Mouse (Mus musculus) embryonic facial prominence, embryonic 14.5 days (tissue): ENCODE results near the gene Clasrp. TPM values are rescaled to one million over a fixed set of nuclear protein-coding genes. Genes with fewer than 3 reads are reported as not detected.

Source experiments
- ATAC-seq: fragments of 200-750 bp; cut with Nextera tagmentation; 2 replicates; pipeline ENCODE4 v1.8.0; 2017; ENCODE audit warnings: low read depth, moderate number of reproducible peaks, moderate TSS enrichment
- DNase-seq: peaks from one replicate; pipeline ENCODE4 v3.0.0-alpha.2; 2015; ENCODE audit warnings: low spot score
- H3K27ac ChIP-seq: fragments of 300-500 bp; sonication (generic); replicated peaks from 2 replicates; pipeline ENCODE4 v1.5.1; 2014; ENCODE audit warnings: low read depth, mild to moderate bottlenecking, low read length, moderate library complexity
- H3K27me3 ChIP-seq: fragments of 300-500 bp; sonication (generic); replicated peaks from 2 replicates; pipeline ENCODE4 v1.6.1; 2014; ENCODE audit warnings: low read length; ENCODE audit not compliant: control insufficient read depth, insufficient read depth
- H3K36me3 ChIP-seq: fragments of 300-500 bp; sonication (generic); 2 replicates; pipeline ENCODE4 v1.6.1; 2014; ENCODE audit warnings: low read length, mixed read lengths; ENCODE audit not compliant: control insufficient read depth, insufficient read depth
- H3K4me1 ChIP-seq: fragments of 300-500 bp; sonication (generic); 2 replicates; pipeline ENCODE4 v1.6.1; 2014; ENCODE audit warnings: antibody characterized with exemption, low read length; ENCODE audit not compliant: control insufficient read depth, insufficient read depth
- H3K4me2 ChIP-seq: fragments of 300-500 bp; sonication (generic); 2 replicates; pipeline ENCODE4 v1.6.1; 2014; ENCODE audit warnings: low read depth, mild to moderate bottlenecking, low read length, moderate library complexity, mixed read lengths
- H3K4me3 ChIP-seq: fragments of 300-500 bp; sonication (generic); 2 replicates; pipeline ENCODE4 v1.5.1; 2014; ENCODE audit warnings: low read depth, mild to moderate bottlenecking, low read length
- H3K9ac ChIP-seq: fragments of 300-500 bp; sonication (generic); 2 replicates; pipeline ENCODE4 v1.6.1; 2014; ENCODE audit warnings: low read depth, mild to moderate bottlenecking, low read length, moderate library complexity, mixed read lengths
- H3K9me3 ChIP-seq: fragments of 300-500 bp; sonication (generic); 2 replicates; pipeline ENCODE4 v1.6.1; 2016; ENCODE audit warnings: low read length; ENCODE audit not compliant: control insufficient read depth
- WGBS: fragments of 180-500 bp; shearing (Covaris S2); extraction: QIAGEN DNeasy Blood & Tissue Kit; methylation state at CpG from one replicate; pipeline ENCODE4 v1.1.7; 2014; 5-methylcytosine and 5-hydroxymethylcytosine counted together
- polyA plus RNA-seq: library from polyadenylated mRNA; unstranded; fragments of >200 nt; fragmentation: Nextera tagmentation; extraction: Ambion mirVana; gene quantifications from 2 replicates; pipeline ENCODE4 v1.2.1, GENCODE M21; 2014

The Clasrp gene
- polyA plus RNA-seq, 1 experiment from 2014 or later, result 36.0 TPM

GRCm38 (mm10) chr7:19577141-19577852, 27.0 kb downstream of the Clasrp start, which contains the start of the genes Zfp296 and Gemin7:
Gene Zfp296 (plus strand): TSS chr7:19577287.
Gene Gemin7 (minus strand): TSS chr7:19577595.
- Histone ChIP-seq H3K9me3 (no peaks in the 10 kb centered on the region), H3K27ac (no peak within 1 kb of the TSS), H3K4me2 (peak within 1 kb of the TSS; percentile 80), H3K27me3 (peaks cover 32% of the 10 kb centered on the region), H3K9ac (peak within 1 kb of the TSS; percentile 46), H3K36me3 (peaks cover 23% of the 10 kb centered on the region), H3K4me3 (peak within 1 kb of the TSS; percentile 43), H3K4me1 (peaks cover 22% of the 10 kb centered on the region)
- WGBS, result under 1% methylated on average over 45 of the region's 56 CpGs
- no peak for DNase-seq
- no peak for ATAC-seq

GRCm38 (mm10) chr7:19575559-19575958, 28.7 kb downstream of the Clasrp start:
- no peaks in the 10 kb centered on the region for H3K9me3 ChIP-seq
- H3K36me3 ChIP-seq, result 0 out of 2 replicates have a peak, but pooled peaks cover 6% of the 10 kb centered on the region
- H3K4me1 ChIP-seq, result peaks cover 27% of the 10 kb centered on the region
- H3K4me3 ChIP-seq, result no peak overlapping the region
- no peak overlapping the region for H3K27ac ChIP-seq
- ATAC-seq, result no peak
- H3K27me3 ChIP-seq, result peaks cover 32% of the 10 kb centered on the region
- H3K4me2 ChIP-seq, result no peak overlapping the region
- DNase-seq, result no peak
- no peak overlapping the region for H3K9ac ChIP-seq
- WGBS, result 57% methylated on average over 3 of the region's 3 CpGs

- peak overlapping the region; percentile 76 for H3K27ac ChIP-seq
- DNase-seq (no peak), ATAC-seq (no peak)
- H3K4me1 ChIP-seq, result peaks cover 27% of the 10 kb centered on the region
- peak overlapping the region; percentile 85 for H3K9ac ChIP-seq
- H3K36me3 ChIP-seq, result peaks cover 14% of the 10 kb centered on the region
- H3K9me3 ChIP-seq, result no peaks in the 10 kb centered on the region
- peaks cover 29% of the 10 kb centered on the region for H3K27me3 ChIP-seq
- 21% methylated on average over 16 of the region's 16 CpGs for WGBS
- peak overlapping the region; percentile 85 for H3K4me2 ChIP-seq
- H3K4me3 ChIP-seq, result peak overlapping the region; percentile 76
Observed at GRCm38 (mm10) chr7:19573776-19574140, 30.5 kb downstream of the Clasrp start.

- ATAC-seq (peak; percentile 90), DNase-seq (peak; percentile 76)
- Histone ChIP-seq H3K4me1 (peaks cover 25% of the 10 kb centered on the region), H3K9ac (peak overlapping the region; percentile 85), H3K9me3 (no peaks in the 10 kb centered on the region), H3K36me3 (peaks cover 14% of the 10 kb centered on the region), H3K4me3 (peak overlapping the region; percentile 76), H3K4me2 (peak overlapping the region; percentile 85), H3K27me3 (peaks cover 23% of the 10 kb centered on the region), H3K27ac (peak overlapping the region; percentile 76)
- WGBS, result under 1% methylated on average over 37 of the region's 53 CpGs
Observed at GRCm38 (mm10) chr7:19572926-19573775, 31.1 kb downstream of the Clasrp start.

- Histone ChIP-seq H3K27ac (no peak overlapping the region), H3K9ac (no peak overlapping the region), H3K4me2 (no peak overlapping the region), H3K36me3 (peaks cover 38% of the 10 kb centered on the region), H3K4me3 (no peak overlapping the region), H3K27me3 (no peaks in the 10 kb centered on the region), H3K4me1 (peaks cover 12% of the 10 kb centered on the region; the same call in 1 of the 2 replicates), H3K9me3 (0 out of 2 replicates have a peak, but pooled peaks cover 4% of the 10 kb centered on the region)
- 71% methylated on average over 3 of the region's 3 CpGs for WGBS
- ATAC-seq (no peak), DNase-seq (no peak)
Observed at GRCm38 (mm10) chr7:19569647-19570046, 34.6 kb downstream of the Clasrp start.

GRCm38 (mm10) chr7:19567426-19567825, 36.9 kb downstream of the Clasrp start:
- peaks cover 10% of the 10 kb centered on the region; the same call in 1 of the 2 replicates for H3K4me1 ChIP-seq
- no peak for DNase-seq
- H3K27ac ChIP-seq, result no peak overlapping the region
- no peak overlapping the region for H3K4me3 ChIP-seq
- peaks cover 48% of the 10 kb centered on the region for H3K36me3 ChIP-seq
- H3K27me3 ChIP-seq, result no peaks in the 10 kb centered on the region
- H3K4me2 ChIP-seq, result no peak overlapping the region
- no peak overlapping the region for H3K9ac ChIP-seq
- no peak for ATAC-seq
- H3K9me3 ChIP-seq, result 0 out of 2 replicates have a peak, but pooled peaks cover 4% of the 10 kb centered on the region
- WGBS, result 92% methylated on average over 8 of the region's 8 CpGs

- ATAC-seq (no peak), DNase-seq (no peak)
- no peak overlapping the region for H3K4me3 ChIP-seq
- H3K27me3 ChIP-seq, result no peaks in the 10 kb centered on the region
- peaks cover 48% of the 10 kb centered on the region for H3K36me3 ChIP-seq
- peaks cover 9% of the 10 kb centered on the region for H3K4me1 ChIP-seq
- 0 out of 2 replicates have a peak, but pooled peaks cover 4% of the 10 kb centered on the region for H3K9me3 ChIP-seq
- H3K4me2 ChIP-seq, result no peak overlapping the region
- no peak overlapping the region for H3K9ac ChIP-seq
- no peak overlapping the region for H3K27ac ChIP-seq
- 95% methylated on average over 2 of the region's 2 CpGs for WGBS
Observed at GRCm38 (mm10) chr7:19565803-19566202, 38.5 kb downstream of the Clasrp start.

GRCm38 (mm10) chr7:19564455-19564854, 39.8 kb downstream of the Clasrp start:
- H3K4me2 ChIP-seq, result no peak overlapping the region
- DNase-seq, result no peak
- H3K27ac ChIP-seq, result no peak overlapping the region
- 0 out of 2 replicates have a peak, but pooled peaks cover 4% of the 10 kb centered on the region for H3K9me3 ChIP-seq
- peaks cover 19% of the 10 kb centered on the region for H3K4me1 ChIP-seq
- no peak for ATAC-seq
- H3K4me3 ChIP-seq, result no peak overlapping the region
- 76% methylated on average over 4 of the region's 4 CpGs for WGBS
- no peak overlapping the region for H3K9ac ChIP-seq
- H3K36me3 ChIP-seq, result peaks cover 39% of the 10 kb centered on the region
- H3K27me3 ChIP-seq, result no peaks in the 10 kb centered on the region
